Mouse (Mus musculus): ENCODE measurements at regions not wholly inside any gene's neighbourhood (a gene's known extent, or its start where the extent isn't known, plus 50 kb on each side); places are given as distances from the start of the nearest gene placed in this dataset.

DNA sequence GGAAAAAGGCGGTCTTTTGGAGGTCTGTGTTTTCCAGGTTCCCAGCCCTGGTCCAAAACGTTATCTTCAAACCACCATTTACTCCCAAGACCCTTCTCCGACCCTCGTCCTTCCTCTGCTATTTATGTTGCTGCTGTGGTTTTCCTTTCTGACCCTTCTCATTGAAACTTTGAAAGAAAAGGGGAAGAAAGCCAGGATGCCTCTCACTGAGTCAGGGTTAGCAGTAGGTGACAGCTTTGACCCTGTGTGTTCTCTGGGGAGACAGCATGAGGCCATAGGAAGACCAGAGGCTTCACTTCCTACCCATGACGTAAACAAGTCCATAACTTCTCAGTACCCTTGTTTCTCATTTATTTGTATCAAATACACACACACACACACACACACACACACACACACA lies 166.1 kb downstream of the Gsdmc2 start:
- TF ChIP-seq EP300 (IDR thresholded peaks at IDR 0.05; ENCODE audit: insufficient read depth, low read depth, low read length): no peak
- no peak for TF ChIP-seq CTCF (IDR thresholded peaks at IDR 0.05; ENCODE audit: low read depth, low read length)
